Mouse (Mus musculus) midbrain, postnatal 0 days (tissue): ENCODE results near the gene Itm2b. TPM values are rescaled to one million over a fixed set of nuclear protein-coding genes. Genes with fewer than 3 reads are reported as not detected.

Experiments
- ATAC-seq: fragments of 200-750 bp; cut with Nextera tagmentation; 2 replicates; pipeline ENCODE4 v1.8.0; 2017; ENCODE audit warnings: moderate number of reproducible peaks, mild to moderate bottlenecking, moderate TSS enrichment, moderate library complexity; ENCODE audit not compliant: low FRiP score
- DNase-seq: peaks from one replicate; pipeline ENCODE4 v3.0.0-alpha.2; 2015; ENCODE audit warnings: low spot score
- H3K27ac ChIP-seq: fragments of 300-500 bp; sonication (generic); 2 replicates; pipeline ENCODE4 v1.5.1; 2014; ENCODE audit warnings: low read depth, mild to moderate bottlenecking, low read length, mixed read lengths
- H3K27me3 ChIP-seq: fragments of 300-500 bp; sonication (generic); 2 replicates; pipeline ENCODE4 v1.6.1; 2014; ENCODE audit warnings: low read length, control low read depth, mixed read lengths; ENCODE audit not compliant: insufficient read depth
- H3K36me3 ChIP-seq: fragments of 300-500 bp; sonication (generic); 2 replicates; pipeline ENCODE4 v1.6.1; 2014; ENCODE audit warnings: low read length, control low read depth, mixed read lengths; ENCODE audit not compliant: insufficient read depth
- H3K4me1 ChIP-seq: fragments of 300-500 bp; sonication (generic); 2 replicates; pipeline ENCODE4 v1.6.1; 2014; ENCODE audit warnings: mild to moderate bottlenecking, control low read depth, antibody characterized with exemption, low read length, mixed read lengths; ENCODE audit not compliant: insufficient read depth
- H3K4me2 ChIP-seq: fragments of 300-500 bp; sonication (generic); 2 replicates; pipeline ENCODE4 v1.6.1; 2014; ENCODE audit warnings: low read depth, mild to moderate bottlenecking, low read length, mixed read lengths; ENCODE audit not compliant: poor library complexity, severe bottlenecking
- H3K4me3 ChIP-seq: fragments of 300-500 bp; sonication (generic); 2 replicates; pipeline ENCODE4 v1.5.1; 2014; ENCODE audit warnings: low read depth, mild to moderate bottlenecking, low read length, moderate library complexity
- H3K9ac ChIP-seq: fragments of 300-500 bp; sonication (generic); replicated peaks from 2 replicates; pipeline ENCODE4 v1.6.1; 2014; ENCODE audit warnings: mild to moderate bottlenecking, low read length, moderate library complexity, mixed read lengths; ENCODE audit not compliant: poor library complexity, severe bottlenecking
- H3K9me3 ChIP-seq: fragments of 300-500 bp; sonication (generic); 2 replicates; pipeline ENCODE4 v1.6.1; 2016; ENCODE audit warnings: low read length, control low read depth
- CTCF ChIP-seq: IDR thresholded peaks from 2 replicates; pipeline ENCODE4 v1.5.1; 2016; ENCODE audit warnings: antibody characterized with exemption, mild to moderate bottlenecking
- WGBS: fragments of 180-500 bp; shearing (Covaris S2); extraction: QIAGEN DNeasy Blood & Tissue Kit; methylation state at CpG from one replicate; pipeline ENCODE4 v1.1.7; 2014; 5-methylcytosine and 5-hydroxymethylcytosine counted together
- polyA plus RNA-seq: library from polyadenylated mRNA; unstranded; fragments of >200 nt; fragmentation: Nextera tagmentation; extraction: Ambion mirVana; gene quantifications from 2 replicates; pipeline ENCODE4 v1.2.1, GENCODE M21; 2015
- total RNA-seq: library from RNA; depleted of rRNA; stranded (reverse); fragments of >200 nt; gene quantifications from 2 replicates; pipeline ENCODE4 v1.2.3, GENCODE M21; 2014

Itm2b gene
- total and polyA plus RNA-seq, 2 experiments from 2014 or later, result 427 to 855 TPM

DNA sequence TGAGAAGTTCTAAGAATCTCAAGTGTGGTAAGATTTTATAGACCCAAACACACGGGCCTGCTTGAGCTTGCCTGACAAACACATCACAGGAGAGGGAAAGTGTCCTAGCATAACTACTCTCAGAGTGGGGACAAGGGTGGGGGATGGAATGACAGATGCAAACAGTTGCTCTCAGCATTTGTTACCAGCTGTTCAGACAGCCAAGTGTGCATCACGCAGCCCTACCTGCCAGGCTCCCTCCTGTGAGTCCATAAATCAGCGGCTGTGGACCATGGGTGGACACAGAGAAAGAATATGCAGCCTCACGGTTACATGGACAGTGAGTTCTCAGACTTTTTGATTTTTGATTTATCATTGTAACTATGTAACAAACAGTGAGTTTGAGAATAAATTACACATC is 15.5 kb downstream of the Itm2b start:
- ATAC-seq, result no peak
- no peak for TF ChIP-seq CTCF
- Histone ChIP-seq H3K4me2 (no peak overlapping the region), H3K27me3 (no peaks in the 10 kb centered on the region), H3K4me1 (peaks cover 3% of the 10 kb centered on the region; the same call in 1 of the 2 replicates), H3K9ac (no peak overlapping the region), H3K36me3 (peaks cover 20% of the 10 kb centered on the region), H3K4me3 (no peak overlapping the region), H3K9me3 (no peaks in the 10 kb centered on the region), H3K27ac (no peak overlapping the region)
- no peak for DNase-seq
- 88% methylated on average over 4 of the region's 4 CpGs for WGBS

DNA sequence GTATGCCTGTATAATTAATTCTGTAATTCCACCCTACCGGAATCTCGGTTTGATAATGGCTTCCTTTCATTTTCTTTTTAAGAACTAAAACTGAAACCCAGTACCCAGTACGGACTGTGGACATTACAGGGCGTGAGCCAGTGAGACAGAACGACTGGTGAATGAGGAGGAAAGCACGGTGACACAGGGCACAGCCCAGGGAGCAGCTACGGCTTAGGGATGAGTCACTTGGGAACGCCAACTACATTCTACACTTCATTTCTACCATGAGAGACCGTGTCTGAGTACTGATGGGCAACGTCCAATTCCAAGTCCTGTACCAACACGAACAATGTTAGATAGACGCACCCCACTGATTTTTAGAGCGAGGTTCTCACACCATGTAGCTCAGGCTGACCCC is 16.1 kb downstream of the Itm2b start:
- Histone ChIP-seq H3K9ac (no peak overlapping the region), H3K27ac (no peak overlapping the region), H3K9me3 (no peaks in the 10 kb centered on the region), H3K4me1 (no peaks in the 10 kb centered on the region), H3K4me3 (no peak overlapping the region), H3K36me3 (peaks cover 26% of the 10 kb centered on the region), H3K4me2 (no peak overlapping the region), H3K27me3 (no peaks in the 10 kb centered on the region)
- no peak for ATAC-seq
- WGBS, result 94% methylated on average over 13 of the region's 13 CpGs
- DNase-seq, result no peak
- TF ChIP-seq CTCF, result no peak

DNA sequence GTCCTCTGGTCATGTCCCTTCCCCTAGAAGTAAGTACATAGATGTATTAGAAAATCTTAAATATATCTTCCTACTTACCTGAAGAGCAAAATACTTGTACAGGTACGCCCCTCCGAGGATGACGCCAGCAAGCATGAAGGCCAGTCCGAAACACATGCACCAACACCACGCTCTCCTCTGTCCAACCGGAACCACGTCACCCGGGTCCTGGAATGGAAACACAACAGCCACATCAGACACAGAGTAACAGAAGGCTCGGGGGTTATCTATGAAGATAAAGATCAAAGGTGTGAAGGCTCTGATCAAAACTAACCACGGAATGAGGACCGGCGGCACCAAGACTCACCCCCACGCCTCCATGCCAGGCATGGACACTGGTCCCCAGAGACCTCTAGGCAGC is 16.9 kb downstream of the Itm2b start:
- no peak overlapping the region for H3K27ac ChIP-seq
- no peaks in the 10 kb centered on the region for H3K9me3 ChIP-seq
- ATAC-seq (no peak), DNase-seq (no peak)
- no peak for TF ChIP-seq CTCF
- H3K36me3 ChIP-seq, result peaks cover 32% of the 10 kb centered on the region
- no peaks in the 10 kb centered on the region for H3K27me3 ChIP-seq
- WGBS, result 94% methylated on average over 13 of the region's 13 CpGs
- no peak overlapping the region for H3K4me3 ChIP-seq
- H3K9ac ChIP-seq, result no peak overlapping the region
- no peaks in the 10 kb centered on the region for H3K4me1 ChIP-seq
- H3K4me2 ChIP-seq, result no peak overlapping the region

DNA sequence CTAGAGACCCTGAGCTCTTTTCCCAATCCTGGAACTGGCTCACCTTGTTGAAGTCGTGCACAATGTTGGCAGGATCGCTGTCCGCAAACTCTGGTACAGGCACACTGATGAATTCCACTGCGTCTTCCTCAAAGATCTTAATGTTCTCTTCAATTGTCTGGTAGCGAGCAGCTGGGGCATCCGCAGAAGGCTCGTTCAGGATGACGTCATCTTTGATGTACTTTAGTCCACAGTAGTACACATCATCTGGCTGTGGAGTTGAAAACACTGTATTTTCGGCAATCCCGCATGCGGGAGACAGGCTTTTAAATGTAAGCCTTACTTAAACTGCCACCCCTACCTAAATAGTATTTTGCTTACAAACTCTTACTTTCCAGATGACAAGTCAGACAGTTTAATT is 18.8 kb downstream of the Itm2b start:
- Histone ChIP-seq H3K27me3 (no peaks in the 10 kb centered on the region), H3K4me1 (no peaks in the 10 kb centered on the region), H3K4me2 (no peak overlapping the region), H3K36me3 (peaks cover 46% of the 10 kb centered on the region), H3K27ac (no peak overlapping the region), H3K9me3 (no peaks in the 10 kb centered on the region), H3K4me3 (no peak overlapping the region), H3K9ac (no peak overlapping the region)
- TF ChIP-seq CTCF, result no peak
- ATAC-seq (no peak), DNase-seq (no peak)
- 87% methylated on average over 11 of the region's 11 CpGs for WGBS

DNA sequence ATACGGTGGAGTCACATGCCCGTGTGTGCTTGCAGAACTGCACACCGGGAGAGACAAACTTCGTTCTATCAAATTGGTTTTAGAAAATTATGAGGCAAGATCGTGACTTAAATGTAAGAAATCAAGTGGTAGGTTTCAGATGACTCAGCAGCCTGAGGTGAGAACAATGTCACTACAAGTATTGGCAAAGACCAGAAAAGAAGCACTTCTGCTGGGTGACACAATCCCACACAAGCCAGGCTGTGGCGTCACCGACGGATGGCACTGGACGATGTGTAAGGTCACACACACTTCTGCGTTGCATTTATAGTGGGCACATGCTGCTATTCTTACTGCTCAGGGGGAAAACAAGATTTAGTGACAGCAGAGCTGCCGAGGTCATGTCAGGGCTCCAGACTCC is 21.3 kb downstream of the Itm2b start:
- no peak for TF ChIP-seq CTCF
- no peak for DNase-seq
- no peaks in the 10 kb centered on the region for H3K4me1 ChIP-seq
- H3K9me3 ChIP-seq, result no peaks in the 10 kb centered on the region
- H3K9ac ChIP-seq, result no peak overlapping the region
- ATAC-seq, result no peak
- H3K27me3 ChIP-seq, result no peaks in the 10 kb centered on the region
- 97% methylated on average over 11 of the region's 11 CpGs for WGBS
- peaks cover 58% of the 10 kb centered on the region for H3K36me3 ChIP-seq
- no peak overlapping the region for H3K4me3 ChIP-seq
- no peak overlapping the region for H3K4me2 ChIP-seq
- H3K27ac ChIP-seq, result no peak overlapping the region

DNA sequence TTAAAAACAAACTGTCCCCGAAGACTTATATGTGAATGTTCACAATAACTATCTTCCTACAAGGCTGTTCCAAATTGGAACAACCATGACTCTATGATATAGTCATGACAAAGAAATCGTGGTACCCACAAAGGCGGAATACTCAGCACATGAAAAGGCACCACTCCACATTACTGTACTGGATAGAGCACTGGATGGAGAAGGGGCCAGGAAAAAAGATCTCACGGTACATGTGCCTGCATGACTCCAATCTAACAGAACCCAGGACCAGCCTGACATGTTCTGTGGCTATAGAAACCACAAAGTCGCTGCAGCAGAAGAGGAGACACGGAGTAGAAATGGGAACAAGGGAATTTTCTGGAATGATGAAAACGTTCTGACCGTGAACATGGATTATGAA is 30.4 kb downstream of the Itm2b start:
- H3K27me3 ChIP-seq, result no peaks in the 10 kb centered on the region
- no peak for TF ChIP-seq CTCF
- no peaks in the 10 kb centered on the region for H3K4me1 ChIP-seq
- H3K4me2 ChIP-seq, result no peak overlapping the region
- H3K9me3 ChIP-seq, result no peaks in the 10 kb centered on the region
- DNase-seq, result no peak
- WGBS, result 94% methylated on average over 8 of the region's 8 CpGs
- H3K27ac ChIP-seq, result no peak overlapping the region
- no peak overlapping the region for H3K9ac ChIP-seq
- no peak for ATAC-seq
- no peak overlapping the region for H3K4me3 ChIP-seq
- peaks cover 15% of the 10 kb centered on the region for H3K36me3 ChIP-seq
